Mouse (Mus musculus): ENCODE measurements at regions not wholly inside any gene's neighbourhood (a gene's known extent, or its start where the extent isn't known, plus 50 kb on each side); places are given as distances from the start of the nearest gene placed in this dataset.

- DNase-seq, result no peak
- WGBS, result 73% methylated on average over 4 of the region's 4 CpGs
- Histone ChIP-seq H3K4me3 (ENCODE audit: insufficient read depth, low read depth, low read length) (no peak overlapping the region), H3K27ac (ENCODE audit: insufficient read depth, low read depth, low read length) (no peak overlapping the region), H3K36me3 (ENCODE audit: control insufficient read depth, insufficient read depth, low read length) (no peaks in the 10 kb centered on the region), H3K4me1 (ENCODE audit: control insufficient read depth, insufficient read depth, low read length) (no peaks in the 10 kb centered on the region), H3K27me3 (replicated peaks; ENCODE audit: control insufficient read depth, insufficient read depth, low read length) (no peaks in the 10 kb centered on the region)
- TF ChIP-seq POLR2A (IDR thresholded peaks at IDR 0.05; ENCODE audit: low read depth, low read length) (no peak), CTCF (conservative IDR thresholded peaks at IDR 0.05; ENCODE audit: insufficient read depth, insufficient read length, low read depth, low read length) (no peak)
Observed at GRCm38 (mm10) chr16:5359193-5359592, 103.4 kb upstream of the Eef2kmt start.

DNA sequence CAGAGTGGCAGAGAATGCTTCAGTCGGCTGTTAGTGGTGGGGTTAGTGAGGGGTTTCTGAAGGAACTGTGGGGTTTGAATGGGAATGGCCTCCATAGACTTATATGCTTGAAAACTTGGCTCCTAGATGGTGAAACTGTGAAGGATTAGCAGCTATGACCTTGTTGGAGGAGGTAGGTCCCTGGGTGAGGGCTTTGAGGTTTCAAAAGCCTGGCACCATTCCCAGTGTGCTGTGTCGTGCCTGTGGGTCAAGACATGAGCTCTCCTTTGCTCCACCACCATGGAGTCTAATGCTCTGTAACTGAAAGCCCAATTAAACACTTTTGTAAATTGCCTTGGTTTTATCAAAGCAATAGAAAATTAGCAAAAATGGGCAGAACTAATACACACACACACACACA lies 98.1 kb upstream of the Eef2kmt start:
- Histone ChIP-seq H3K36me3 (ENCODE audit: control insufficient read depth, insufficient read depth, low read length) (no peaks in the 10 kb centered on the region), H3K27ac (ENCODE audit: insufficient read depth, low read depth, low read length) (no peak overlapping the region), H3K27me3 (replicated peaks; ENCODE audit: control insufficient read depth, insufficient read depth, low read length) (no peaks in the 10 kb centered on the region), H3K4me3 (ENCODE audit: insufficient read depth, low read depth, low read length) (no peak overlapping the region), H3K4me1 (ENCODE audit: control insufficient read depth, insufficient read depth, low read length) (no peaks in the 10 kb centered on the region)
- 54% methylated on average over 2 of the region's 2 CpGs for WGBS
- no peak for TF ChIP-seq POLR2A (IDR thresholded peaks at IDR 0.05; ENCODE audit: low read depth, low read length)
- TF ChIP-seq CTCF (conservative IDR thresholded peaks at IDR 0.05; ENCODE audit: insufficient read depth, insufficient read length, low read depth, low read length), result no peak
- DNase-seq, result no peak

GRCm38 (mm10) chr16:5351890-5352571 lies 96.2 kb upstream of the Eef2kmt start:
- TF ChIP-seq POLR2A (IDR thresholded peaks at IDR 0.05; ENCODE audit: low read depth, low read length), result no peak
- TF ChIP-seq CTCF (conservative IDR thresholded peaks at IDR 0.05; ENCODE audit: insufficient read depth, insufficient read length, low read depth, low read length), result no peak
- peak; percentile 32 for DNase-seq
- no peak overlapping the region for H3K27ac ChIP-seq (ENCODE audit: insufficient read depth, low read depth, low read length)
- no peak overlapping the region for H3K4me3 ChIP-seq (ENCODE audit: insufficient read depth, low read depth, low read length)
- H3K36me3 ChIP-seq (ENCODE audit: control insufficient read depth, insufficient read depth, low read length), result no peaks in the 10 kb centered on the region
- WGBS, result 6% methylated on average over 18 of the region's 18 CpGs
- H3K4me1 ChIP-seq (ENCODE audit: control insufficient read depth, insufficient read depth, low read length), result no peaks in the 10 kb centered on the region
- no peaks in the 10 kb centered on the region for H3K27me3 ChIP-seq (replicated peaks; ENCODE audit: control insufficient read depth, insufficient read depth, low read length)

GRCm38 (mm10) chr16:5347151-5347550 lies 91.4 kb upstream of the Eef2kmt start:
- H3K27me3 ChIP-seq (replicated peaks; ENCODE audit: control insufficient read depth, insufficient read depth, low read length), result no peaks in the 10 kb centered on the region
- no peak overlapping the region for H3K4me3 ChIP-seq (ENCODE audit: insufficient read depth, low read depth, low read length)
- 89% methylated on average over 5 of the region's 5 CpGs for WGBS
- no peak for DNase-seq
- TF ChIP-seq POLR2A (IDR thresholded peaks at IDR 0.05; ENCODE audit: low read depth, low read length) (no peak), CTCF (conservative IDR thresholded peaks at IDR 0.05; ENCODE audit: insufficient read depth, insufficient read length, low read depth, low read length) (no peak)
- H3K36me3 ChIP-seq (ENCODE audit: control insufficient read depth, insufficient read depth, low read length), result no peaks in the 10 kb centered on the region
- no peak overlapping the region for H3K27ac ChIP-seq (ENCODE audit: insufficient read depth, low read depth, low read length)
- H3K4me1 ChIP-seq (ENCODE audit: control insufficient read depth, insufficient read depth, low read length), result no peaks in the 10 kb centered on the region

- TF ChIP-seq CTCF (conservative IDR thresholded peaks at IDR 0.05; ENCODE audit: insufficient read depth, insufficient read length, low read depth, low read length) (no peak), POLR2A (IDR thresholded peaks at IDR 0.05; ENCODE audit: low read depth, low read length) (no peak)
- no peak for DNase-seq
- 84% methylated on average over 6 of the region's 6 CpGs for WGBS
- Histone ChIP-seq H3K4me3 (ENCODE audit: insufficient read depth, low read depth, low read length) (no peak overlapping the region), H3K36me3 (ENCODE audit: control insufficient read depth, insufficient read depth, low read length) (no peaks in the 10 kb centered on the region), H3K27me3 (replicated peaks; ENCODE audit: control insufficient read depth, insufficient read depth, low read length) (no peaks in the 10 kb centered on the region), H3K27ac (ENCODE audit: insufficient read depth, low read depth, low read length) (no peak overlapping the region), H3K4me1 (ENCODE audit: control insufficient read depth, insufficient read depth, low read length) (no peaks in the 10 kb centered on the region)
Observed at GRCm38 (mm10) chr16:5342326-5342725, 86.5 kb upstream of the Eef2kmt start.

DNA sequence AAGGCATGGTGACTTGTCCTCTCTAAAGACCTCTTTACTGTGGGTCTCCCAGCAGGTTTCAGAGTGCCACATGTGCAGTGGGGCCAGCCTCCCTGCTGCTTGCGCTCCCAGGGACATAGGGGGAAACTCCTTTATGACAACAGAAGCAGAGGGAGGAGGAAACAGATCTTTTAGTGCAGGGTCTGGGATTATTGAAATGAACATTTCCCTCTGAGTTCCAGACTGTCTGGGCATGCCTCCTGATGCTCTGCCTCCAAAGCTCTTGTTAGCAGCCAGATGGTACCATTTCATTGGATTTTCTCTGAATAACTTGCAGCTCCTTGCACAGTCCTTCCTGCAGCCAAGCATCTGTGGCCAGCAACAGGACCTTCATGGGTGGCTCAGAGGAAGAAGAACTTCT lies 60.5 kb upstream of the Eef2kmt start:
- no peaks in the 10 kb centered on the region for H3K27me3 ChIP-seq (replicated peaks; ENCODE audit: control insufficient read depth, insufficient read depth, low read length)

DNA sequence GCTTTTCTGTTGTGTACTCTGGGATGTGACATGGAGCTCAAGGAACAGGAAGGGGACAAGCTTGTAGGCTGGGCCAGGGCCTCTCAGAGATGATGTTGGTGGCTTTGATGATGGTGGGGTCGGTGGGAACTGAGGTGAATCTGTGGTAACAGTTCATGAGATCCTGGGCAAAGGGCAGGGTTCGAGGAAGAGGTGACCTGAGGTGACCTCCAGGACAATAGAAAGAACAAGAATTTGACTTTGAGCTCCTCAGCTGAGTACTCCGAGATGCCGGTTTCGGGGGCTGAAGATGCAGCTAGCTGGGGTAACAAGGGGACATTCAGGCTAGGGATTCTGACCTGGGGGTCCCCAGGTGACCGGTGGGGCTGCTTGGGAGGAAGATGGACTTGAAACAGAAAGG lies 57.5 kb upstream of the Eef2kmt start:
- Histone ChIP-seq H3K27me3 (replicated peaks; ENCODE audit: control insufficient read depth, insufficient read depth, low read length) (no peaks in the 10 kb centered on the region), H3K36me3 (ENCODE audit: control insufficient read depth, insufficient read depth, low read length) (no peaks in the 10 kb centered on the region), H3K27ac (ENCODE audit: insufficient read depth, low read depth, low read length) (no peak overlapping the region), H3K4me3 (ENCODE audit: insufficient read depth, low read depth, low read length) (no peak overlapping the region), H3K4me1 (ENCODE audit: control insufficient read depth, insufficient read depth, low read length) (no peaks in the 10 kb centered on the region)
- 82% methylated on average over 6 of the region's 6 CpGs for WGBS
- DNase-seq, result no peak
- TF ChIP-seq POLR2A (IDR thresholded peaks at IDR 0.05; ENCODE audit: low read depth, low read length) (no peak), CTCF (conservative IDR thresholded peaks at IDR 0.05; ENCODE audit: insufficient read depth, insufficient read length, low read depth, low read length) (no peak)

More for the DNA sequence above, 60.5 kb upstream of the Eef2kmt start:
- H3K4me1 ChIP-seq (ENCODE audit: control insufficient read depth, insufficient read depth, low read length), result no peaks in the 10 kb centered on the region
- 63% methylated on average over 1 of the region's 1 CpGs for WGBS
- no peaks in the 10 kb centered on the region for H3K36me3 ChIP-seq (ENCODE audit: control insufficient read depth, insufficient read depth, low read length)
- no peak for DNase-seq
- no peak overlapping the region for H3K4me3 ChIP-seq (ENCODE audit: insufficient read depth, low read depth, low read length)
- no peak for TF ChIP-seq CTCF (conservative IDR thresholded peaks at IDR 0.05; ENCODE audit: insufficient read depth, insufficient read length, low read depth, low read length)
- no peak for TF ChIP-seq POLR2A (IDR thresholded peaks at IDR 0.05; ENCODE audit: low read depth, low read length)
- no peak overlapping the region for H3K27ac ChIP-seq (ENCODE audit: insufficient read depth, low read depth, low read length)
